Mouse (Mus musculus) left cerebral cortex, postnatal 4 days (tissue): ENCODE measurements at regions not wholly inside any gene's neighbourhood (a gene's known extent, or its start where the extent isn't known, plus 50 kb on each side); places are given as distances from the start of the nearest gene placed in this dataset.

Source experiments
- DNase-seq: peaks from one replicate; pipeline ENCODE4 v3.0.0-alpha.2; 2022
- intact Hi-C: fragments of 180-260 bp; cut with DNase I; formaldehyde crosslinking; loops from one replicate; pipeline ENCODE4 v1.15.1; 2025

DNA sequence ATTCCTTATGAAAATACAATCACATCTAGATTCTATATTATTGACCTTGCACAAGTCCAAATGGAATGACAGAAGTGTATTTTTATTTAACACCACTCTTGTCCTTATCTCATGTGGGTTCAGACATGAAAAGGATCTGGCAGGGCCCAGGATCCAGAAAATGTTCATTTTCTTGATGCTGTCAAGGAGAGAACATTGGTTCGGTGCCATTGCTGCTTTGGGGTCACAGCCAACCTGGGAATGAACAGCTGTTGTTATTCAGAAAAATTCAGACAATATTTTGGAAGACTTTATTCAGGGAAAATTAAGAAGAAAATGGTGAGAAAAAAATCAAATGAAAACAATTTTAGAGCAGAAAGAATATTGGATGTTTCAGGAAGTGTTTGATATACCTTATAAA lies 590.0 kb downstream of the Iqcm start:
- intact Hi-C loops = no loop called here
- peak; percentile 60 for DNase-seq

DNA sequence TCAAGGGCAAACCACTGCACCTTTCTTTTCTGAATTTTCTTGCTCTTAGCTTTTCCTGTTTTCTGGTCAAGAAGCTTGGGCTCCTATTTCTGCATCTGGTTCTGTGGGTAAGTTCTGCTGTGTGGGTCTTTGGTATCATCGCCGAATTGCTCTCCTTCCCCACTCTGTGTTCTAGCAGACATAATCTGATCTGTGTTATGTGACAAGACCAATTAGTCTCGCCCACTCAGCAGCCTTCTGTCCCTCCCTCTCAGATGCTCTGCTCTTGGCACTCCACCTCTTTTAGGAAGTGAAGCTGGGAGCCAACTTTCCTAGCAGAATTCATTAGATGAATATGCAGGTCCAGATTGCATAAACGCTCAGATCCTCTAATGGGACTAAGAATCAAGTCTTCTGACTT lies 603.5 kb downstream of the Iqcm start:
- peak; percentile 64 for DNase-seq
- intact Hi-C loops = no loop called here

DNA sequence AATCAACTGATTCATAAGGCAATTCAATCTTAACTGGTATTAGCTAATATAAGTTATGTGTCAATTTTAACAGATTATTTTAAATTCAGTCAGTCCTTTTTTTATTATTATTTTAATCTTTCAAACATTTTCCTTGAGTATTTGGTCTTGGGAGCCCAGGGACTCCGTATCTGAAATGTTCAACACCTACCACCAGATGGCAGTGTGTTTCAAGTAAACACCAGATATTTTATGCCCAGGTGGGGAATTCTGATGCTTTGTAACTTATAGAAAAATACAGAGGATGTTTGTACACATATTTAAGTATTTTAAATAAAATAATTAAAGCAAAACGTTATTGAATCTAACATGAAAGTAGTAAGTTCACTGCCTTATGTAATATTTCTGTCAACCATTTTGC lies 619.2 kb downstream of the Iqcm start:
- intact Hi-C loops = loop anchor here (10.0 kb wide), 2 partner anchors 267 to 1247 kb away; no protein-coding TSS in a partner anchor
- peak; percentile 5 for DNase-seq

DNA sequence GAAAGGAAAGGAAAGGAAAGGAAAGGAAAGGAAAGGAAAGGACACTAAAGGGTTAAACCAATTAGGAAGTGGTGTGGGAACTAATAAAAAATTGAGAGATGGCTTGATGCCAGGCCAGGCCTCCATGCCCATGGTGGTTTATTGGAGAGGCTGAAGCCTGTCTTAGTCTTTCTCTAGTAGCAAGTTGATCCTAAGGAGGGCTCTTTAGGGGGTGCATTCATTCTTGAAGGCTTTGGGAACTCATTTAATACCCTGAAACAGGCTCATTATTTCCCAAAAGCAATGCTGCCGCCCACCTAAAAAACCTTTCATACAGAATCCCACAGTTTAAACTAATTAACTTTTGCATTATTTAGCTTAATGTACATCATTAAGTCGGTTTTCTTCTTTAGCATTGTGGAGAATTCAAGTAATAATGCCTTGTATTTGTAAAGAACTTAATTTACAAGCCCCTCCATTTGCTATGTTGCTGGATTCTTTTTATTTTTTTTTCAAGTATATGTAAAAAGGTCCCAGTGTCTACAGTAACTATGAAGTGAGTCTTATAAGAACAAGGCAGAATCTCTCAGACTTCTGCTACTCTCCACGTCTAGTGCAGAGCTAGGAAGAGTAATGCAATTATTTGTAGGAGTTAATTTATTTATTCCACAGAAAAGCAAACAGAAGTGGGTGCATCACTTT lies 624.3 kb downstream of the Iqcm start:
- intact Hi-C loops = no loop called here
- no peak for DNase-seq

DNA sequence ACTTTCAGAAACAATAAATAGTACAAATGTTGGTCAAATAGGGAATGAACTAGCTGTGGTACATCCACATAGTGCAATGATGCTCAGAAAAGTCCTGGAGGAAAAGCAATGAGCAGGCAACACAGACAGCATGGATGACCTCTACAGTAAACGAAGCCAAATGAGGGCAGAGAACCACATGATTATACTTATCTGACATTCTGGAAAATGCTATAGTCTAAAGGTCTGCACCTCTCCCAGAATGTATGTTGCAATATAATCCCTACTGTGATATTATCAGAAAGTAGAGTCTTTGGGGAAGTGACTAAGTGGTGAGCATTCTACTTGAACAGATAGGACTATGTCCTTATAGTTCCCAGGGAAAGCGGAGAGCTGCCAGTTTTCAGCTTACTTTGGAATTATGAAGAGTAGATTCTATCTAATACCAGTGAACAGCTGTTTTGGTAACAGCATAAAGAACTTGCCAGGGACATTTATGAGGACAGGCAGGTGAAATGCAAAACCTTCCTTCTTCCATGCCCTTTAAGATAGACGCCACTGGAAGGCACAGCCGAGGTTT lies 672.2 kb downstream of the Iqcm start:
- intact Hi-C loops = no loop called here
- no peak for DNase-seq

GRCm38 (mm10) chr8:76127486-76127885 lies 679.0 kb downstream of the Iqcm start:
- intact Hi-C loops = no loop called here
- DNase-seq = peak; percentile 1

DNA sequence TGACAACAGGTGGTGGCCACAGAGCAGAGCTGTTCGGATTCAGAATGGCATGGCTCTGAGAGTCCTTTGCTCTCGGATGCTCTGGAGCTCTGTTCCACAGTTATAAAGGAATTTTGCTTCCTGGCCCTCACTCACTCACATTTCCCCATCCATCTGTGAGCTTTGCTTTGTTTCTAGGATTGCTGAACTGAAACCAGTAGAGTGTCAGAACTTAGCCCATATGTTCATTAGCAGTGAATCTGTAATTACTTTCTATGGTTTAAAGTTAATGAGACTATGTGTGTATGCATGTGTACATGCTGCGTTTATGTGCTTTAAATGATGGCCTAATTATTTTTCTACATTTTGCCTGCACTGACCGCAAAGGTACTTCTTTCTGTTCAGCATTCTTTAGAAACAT lies 688.7 kb downstream of the Iqcm start:
- DNase-seq = no peak
- intact Hi-C loops = no loop called here

GRCm38 (mm10) chr8:76148681-76149080 lies 700.2 kb downstream of the Iqcm start:
- intact Hi-C loops = no loop called here
- no peak for DNase-seq

DNA sequence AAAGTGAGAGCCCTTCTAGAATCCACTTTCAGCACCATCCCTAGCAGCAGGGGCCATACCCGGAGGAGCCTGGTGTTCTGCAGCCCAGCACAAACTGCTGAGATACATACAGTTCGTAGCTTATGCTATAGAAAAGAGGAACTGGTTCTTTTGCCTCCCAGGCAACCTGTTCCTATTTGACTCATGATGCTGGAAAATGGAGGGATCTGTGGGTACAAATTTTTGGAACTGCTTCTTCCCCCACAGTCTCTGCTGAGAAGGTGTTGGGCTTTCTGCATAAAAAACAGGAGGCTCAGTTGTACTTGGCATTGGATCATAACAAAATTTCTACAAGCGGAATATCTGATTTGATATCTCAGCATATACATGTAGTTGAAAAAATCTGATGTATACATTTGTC lies 716.7 kb upstream of the Nr3c2 start:
- no peak for DNase-seq
- intact Hi-C loops = no loop called here

- no peak for DNase-seq
- intact Hi-C loops = no loop called here
Measured at GRCm38 (mm10) chr8:76183836-76184235, 715.4 kb upstream of the Nr3c2 start.

- intact Hi-C loops = no loop called here
- DNase-seq = no peak
Measured at GRCm38 (mm10) chr8:76187293-76187692, 711.9 kb upstream of the Nr3c2 start.

- DNase-seq = no peak
- intact Hi-C loops = no loop called here
Measured at GRCm38 (mm10) chr8:76211891-76212290, 687.4 kb upstream of the Nr3c2 start.

- intact Hi-C loops = no loop called here
- no peak for DNase-seq
Measured at GRCm38 (mm10) chr8:76217819-76218580, 681.2 kb upstream of the Nr3c2 start.

DNA sequence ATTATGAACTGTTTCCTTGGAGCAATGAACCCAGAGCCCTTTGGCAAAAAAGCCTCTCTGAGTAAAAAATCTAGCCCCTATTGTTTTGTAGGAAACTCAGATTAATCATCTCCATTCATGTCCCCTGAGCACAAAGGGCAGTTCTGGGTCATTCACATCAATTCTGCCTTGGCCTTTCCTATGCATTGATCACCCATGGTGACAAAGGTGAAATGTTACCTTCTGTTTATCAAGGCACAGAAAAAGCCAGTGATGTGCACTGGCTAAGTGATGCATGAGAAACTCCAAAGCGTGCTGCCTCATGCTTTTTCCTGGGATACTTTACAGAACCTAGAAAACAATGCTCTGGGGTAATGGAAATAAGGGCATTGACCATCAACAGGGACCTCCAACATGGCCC lies 668.4 kb upstream of the Nr3c2 start:
- DNase-seq = no peak
- intact Hi-C loops = no loop called here

DNA sequence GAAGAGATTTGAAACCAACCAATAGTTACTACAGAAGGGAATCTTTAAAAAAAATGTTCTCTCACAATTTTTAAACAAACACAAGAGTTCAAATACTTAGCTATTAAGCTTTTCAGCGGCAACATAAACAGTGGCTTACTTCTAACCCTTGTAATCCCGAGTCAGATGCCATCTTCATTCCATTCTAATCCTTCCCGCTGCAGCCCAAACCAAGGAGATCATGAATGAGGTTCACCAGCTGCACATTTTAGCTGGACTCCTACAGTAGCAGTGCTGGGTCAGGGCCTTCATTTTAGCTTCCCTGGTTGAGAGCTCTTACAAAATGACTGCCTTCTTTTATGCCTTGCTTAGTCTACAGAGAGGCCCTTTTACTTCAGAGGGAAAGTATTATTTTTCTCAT lies 650.0 kb upstream of the Nr3c2 start:
- intact Hi-C loops = no loop called here
- no peak for DNase-seq

GRCm38 (mm10) chr8:76252161-76253010 lies 646.9 kb upstream of the Nr3c2 start:
- intact Hi-C loops = no loop called here
- no peak for DNase-seq
